Mouse (Mus musculus) small intestine, adult 10 weeks (tissue): ENCODE results near the gene Mea1. TPM values are rescaled to one million over a fixed set of nuclear protein-coding genes. Genes with fewer than 3 reads are reported as not detected.

Experiments
- polyA plus RNA-seq: library from polyadenylated mRNA; stranded (reverse); fragments of 350-450 nt; fragmentation: Illumina TruSeq; extraction: RNeasy Lipid Tissue Mini Kit (QIAGEN cat#74804); gene quantifications from one replicate; pipeline ENCODE4 v1.2.3, GENCODE M21; 2014; ENCODE audit warnings: low replicate concordance

The Mea1 gene
- polyA plus RNA-seq, result 1.9 TPM

GRCm38 (mm10) chr17:46678416-46678815 is at the start of gene Mea1:
Gene Mea1, plus strand, starts transcription at chr17:46678793.

GRCm38 (mm10) chr17:46645561-46646321 is 32.9 kb upstream of the Mea1 start, which contains the start of the genes Klc4 and Mrpl2:
Gene Klc4, minus strand, starts transcription at chr17:46646022.
Gene Mrpl2, plus strand, starts transcription at chr17:46646229.

GRCm38 (mm10) chr17:46650232-46651031 is 28.2 kb upstream of the Mea1 start, which contains the start of gene Cul7:
Gene Cul7, plus strand, starts transcription at chr17:46650337.

GRCm38 (mm10) chr17:46673850-46674529 is 4.6 kb upstream of the Mea1 start, which contains the start of gene Rrp36:
Gene Rrp36, minus strand, starts transcription at chr17:46674352.

GRCm38 (mm10) chr17:46680760-46681373 is 2.3 kb downstream of the Mea1 start, which contains the start of gene Klhdc3:
Gene Klhdc3, minus strand, starts transcription at chr17:46680914.

GRCm38 (mm10) chr17:46704887-46705835 is 26.6 kb downstream of the Mea1 start, which contains the start of gene Ppp2r5d:
Gene Ppp2r5d, minus strand, starts transcription at chr17:46705111.

GRCm38 (mm10) chr17:46710959-46711597 is 32.5 kb downstream of the Mea1 start, which contains the start of gene Pex6:
Gene Pex6, plus strand, starts transcription at chr17:46711463.

GRCm38 (mm10) chr17:46728904-46729318 is 50.3 kb downstream of the Mea1 start, which contains the start of gene Gnmt:
Gene Gnmt, minus strand, starts transcription at chr17:46729168.

Other genes starting within 250 kb of the Mea1 start
- gene Crip3, start 249.9 kb upstream of the Mea1 start, polyA plus RNA-seq, result not detected
- not detected for gene Slc22a7, start 240.3 kb upstream of the Mea1 start, polyA plus RNA-seq
- gene Ttbk1, start 191.1 kb upstream of the Mea1 start, polyA plus RNA-seq, result not detected
- 2.1 TPM for gene Dnph1, start 182.1 kb upstream of the Mea1 start, polyA plus RNA-seq
- not detected for gene Cul9, start 132.4 kb upstream of the Mea1 start, polyA plus RNA-seq
- gene Srf, start 122.6 kb upstream of the Mea1 start, polyA plus RNA-seq, result 0.15 TPM
- gene Ptk7, start 49.3 kb upstream of the Mea1 start, polyA plus RNA-seq, result not detected
- 0.33 TPM for gene Klc4, start 32.8 kb upstream of the Mea1 start, polyA plus RNA-seq
- gene Mrpl2, start 32.6 kb upstream of the Mea1 start, polyA plus RNA-seq, result not detected
- not detected for gene Cul7, start 28.5 kb upstream of the Mea1 start, polyA plus RNA-seq
- gene Rrp36, start 4.4 kb upstream of the Mea1 start, polyA plus RNA-seq, result 2.2 TPM
- 4.2 TPM for gene Klhdc3, start 2.1 kb downstream of the Mea1 start, polyA plus RNA-seq
- gene Ppp2r5d, start 26.3 kb downstream of the Mea1 start, polyA plus RNA-seq, result 9.8 TPM
- not detected for gene Pex6, start 32.7 kb downstream of the Mea1 start, polyA plus RNA-seq
- not detected for gene Gnmt, start 50.4 kb downstream of the Mea1 start, polyA plus RNA-seq
- 1.9 TPM for gene Cnpy3, start 73.4 kb downstream of the Mea1 start, polyA plus RNA-seq
- not detected for gene Ptcra, start 84.9 kb downstream of the Mea1 start, polyA plus RNA-seq
- 11.9 TPM for gene 2310039H08Rik, start 93.8 kb downstream of the Mea1 start, polyA plus RNA-seq
- gene Rpl7l1, start 103.9 kb downstream of the Mea1 start, polyA plus RNA-seq, result 16.6 TPM
- gene Bicral, start 179.7 kb downstream of the Mea1 start, polyA plus RNA-seq, result 5.5 TPM
- 0.52 TPM for gene Tbcc, start 211.9 kb downstream of the Mea1 start, polyA plus RNA-seq
- not detected for gene Prph2, start 231.7 kb downstream of the Mea1 start, polyA plus RNA-seq